Mouse (Mus musculus): Measurements from ENCODE around the gene Gm20671. TPM values are rescaled to one million over a fixed set of nuclear protein-coding genes. Genes with fewer than 3 reads are reported as not detected.
A peak's percentile ranks its signal among the peaks of the same experiment; 100 is the strongest.

Gene Gm20671
- not detected in 2 replicates for polyA plus RNA-seq (2015; fragmentation: Nextera tagmentation; extraction: Ambion mirVana)

DNA sequence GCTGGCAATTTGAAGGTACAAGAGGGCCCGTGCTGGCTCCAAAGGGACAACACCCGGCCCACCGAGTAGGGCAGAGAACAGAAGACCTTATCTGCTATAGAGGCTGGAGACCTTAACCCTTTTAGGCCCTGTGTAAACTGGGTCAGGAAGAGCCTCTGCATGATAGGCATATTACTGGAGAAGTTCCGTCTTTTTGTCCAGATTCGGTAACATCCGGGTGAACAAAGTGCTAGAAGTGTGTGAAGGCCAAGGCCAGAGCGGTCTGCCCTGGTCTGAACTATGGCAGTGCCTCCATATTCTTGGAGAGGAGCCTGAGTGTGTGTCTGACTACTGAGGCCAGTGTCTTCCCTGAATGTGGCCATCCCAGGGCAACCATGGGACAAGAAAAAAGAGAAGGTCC lies at the start of gene Gm20671:
TSS of gene Gm20671 (minus strand) at position 101 of the 400 bp plus-strand sequence.
- peaks cover 33% of the 10 kb centered on the region for H3K36me3 ChIP-seq (replicated peaks; ENCODE audit: insufficient read depth, low read length)
- H3K27me3 ChIP-seq (ENCODE audit: insufficient read depth, low read length) = no peaks in the 10 kb centered on the region
- ATAC-seq (no peak), DNase-seq (no peak)
- whole genome bisulfite sequencing (ENCODE audit: insufficient replicate concordance) = 79% methylated on average over 7 of the region's 7 CpGs
- no peak within 1 kb of the TSS for H3K4me2 ChIP-seq (ENCODE audit: low read depth, low read length)
- no peaks in the 10 kb centered on the region for H3K4me1 ChIP-seq (ENCODE audit: insufficient read depth)
- H3K9me3 ChIP-seq (ENCODE audit: low read length) = no peaks in the 10 kb centered on the region
- no peak within 1 kb of the TSS for H3K27ac ChIP-seq (ENCODE audit: low read depth)
- no peak within 1 kb of the TSS for H3K4me3 ChIP-seq (ENCODE audit: low read depth, low read length)
- no peak within 1 kb of the TSS for H3K9ac ChIP-seq (replicated peaks)
- no peak for TF ChIP-seq CTCF (IDR thresholded peaks at IDR 0.05; ENCODE audit: low read depth)
- no peak for TF ChIP-seq EP300 (IDR thresholded peaks at IDR 0.05; ENCODE audit: low read depth)

GRCm38 (mm10) chr5:32872346-32872745 lies 45.4 kb upstream of the Gm20671 start:
- peaks cover 15% of the 10 kb centered on the region for H3K36me3 ChIP-seq (replicated peaks; ENCODE audit: insufficient read depth, low read length)
- no peak overlapping the region for H3K4me3 ChIP-seq (ENCODE audit: low read depth, low read length)
- TF ChIP-seq EP300 (IDR thresholded peaks at IDR 0.05; ENCODE audit: low read depth) (no peak), CTCF (IDR thresholded peaks at IDR 0.05; ENCODE audit: low read depth) (no peak)
- no peaks in the 10 kb centered on the region for H3K27me3 ChIP-seq (ENCODE audit: insufficient read depth, low read length)
- H3K9me3 ChIP-seq (ENCODE audit: low read length) = no peaks in the 10 kb centered on the region
- H3K9ac ChIP-seq (replicated peaks) = no peak overlapping the region
- ATAC-seq = no peak
- H3K4me1 ChIP-seq (ENCODE audit: insufficient read depth) = no peaks in the 10 kb centered on the region
- no peak for DNase-seq
- no peak overlapping the region for H3K27ac ChIP-seq (ENCODE audit: low read depth)
- H3K4me2 ChIP-seq (ENCODE audit: low read depth, low read length) = no peak overlapping the region
- WGBS (ENCODE audit: insufficient replicate concordance) = 93% methylated on average over 5 of the region's 5 CpGs

GRCm38 (mm10) chr5:32869389-32870024 lies 42.6 kb upstream of the Gm20671 start:
- ATAC-seq = no peak
- no peak for DNase-seq
- no peak for TF ChIP-seq EP300 (IDR thresholded peaks at IDR 0.05; ENCODE audit: low read depth)
- no peak for TF ChIP-seq CTCF (IDR thresholded peaks at IDR 0.05; ENCODE audit: low read depth)

GRCm38 (mm10) chr5:32863253-32864228 lies 36.6 kb upstream of the Gm20671 start, which contains the start of gene Depdc5:
Gene Depdc5 (plus strand): TSS chr5:32863701.
- Histone ChIP-seq H3K4me1 (ENCODE audit: insufficient read depth) (peaks cover 12% of the 10 kb centered on the region), H3K36me3 (replicated peaks; ENCODE audit: insufficient read depth, low read length) (no peaks in the 10 kb centered on the region; the same call in 1 of the 2 replicates), H3K27ac (ENCODE audit: low read depth) (peak within 1 kb of the TSS; percentile 79), H3K27me3 (ENCODE audit: insufficient read depth, low read length) (no peaks in the 10 kb centered on the region), H3K9me3 (ENCODE audit: low read length) (no peaks in the 10 kb centered on the region), H3K4me3 (ENCODE audit: low read depth, low read length) (peak within 1 kb of the TSS; percentile 80), H3K9ac (replicated peaks) (peak within 1 kb of the TSS; percentile 76), H3K4me2 (ENCODE audit: low read depth, low read length) (peak within 1 kb of the TSS; percentile 93)
- under 1% methylated on average over 62 of the region's 64 CpGs for WGBS (ENCODE audit: insufficient replicate concordance)
- DNase-seq (peak; percentile 99), ATAC-seq (peak; percentile 99)
- TF ChIP-seq EP300 (IDR thresholded peaks at IDR 0.05; ENCODE audit: low read depth) (0 out of 2 replicates have a peak, but pooled peaks have one; percentile 44), CTCF (IDR thresholded peaks at IDR 0.05; ENCODE audit: low read depth) (no peak)

More at GRCm38 (mm10) chr5:32869389-32870024, 42.6 kb upstream of the Gm20671 start:
- Histone ChIP-seq H3K9ac (replicated peaks) (no peak overlapping the region), H3K4me1 (ENCODE audit: insufficient read depth) (peaks cover 3% of the 10 kb centered on the region), H3K9me3 (ENCODE audit: low read length) (no peaks in the 10 kb centered on the region), H3K4me3 (ENCODE audit: low read depth, low read length) (no peak overlapping the region), H3K27me3 (ENCODE audit: insufficient read depth, low read length) (no peaks in the 10 kb centered on the region), H3K36me3 (replicated peaks; ENCODE audit: insufficient read depth, low read length) (peaks cover 6% of the 10 kb centered on the region; the same call in 1 of the 2 replicates), H3K27ac (ENCODE audit: low read depth) (no peak overlapping the region), H3K4me2 (ENCODE audit: low read depth, low read length) (no peak overlapping the region)
- WGBS (ENCODE audit: insufficient replicate concordance) = 88% methylated on average over 5 of the region's 5 CpGs

GRCm38 (mm10) chr5:32862469-32863132 lies 35.7 kb upstream of the Gm20671 start:
- H3K36me3 ChIP-seq (replicated peaks; ENCODE audit: insufficient read depth, low read length) = no peaks in the 10 kb centered on the region
- peak overlapping the region; percentile 79 for H3K27ac ChIP-seq (ENCODE audit: low read depth)
- no peak overlapping the region for H3K9ac ChIP-seq (replicated peaks)
- 57% methylated on average over 6 of the region's 6 CpGs for WGBS (ENCODE audit: insufficient replicate concordance)
- H3K27me3 ChIP-seq (ENCODE audit: insufficient read depth, low read length) = no peaks in the 10 kb centered on the region
- H3K4me2 ChIP-seq (ENCODE audit: low read depth, low read length) = peak overlapping the region; percentile 93
- H3K4me1 ChIP-seq (ENCODE audit: insufficient read depth) = peaks cover 12% of the 10 kb centered on the region
- DNase-seq (no peak), ATAC-seq (no peak)
- TF ChIP-seq CTCF (IDR thresholded peaks at IDR 0.05; ENCODE audit: low read depth) (no peak), EP300 (IDR thresholded peaks at IDR 0.05; ENCODE audit: low read depth) (no peak)
- no peaks in the 10 kb centered on the region for H3K9me3 ChIP-seq (ENCODE audit: low read length)
- H3K4me3 ChIP-seq (ENCODE audit: low read depth, low read length) = peak overlapping the region; percentile 80

Measured in liver, postnatal 0 days (tissue).